Mouse (Mus musculus) cerebellum, adult 2 months (tissue): ENCODE data around the gene Slc12a7.

Experiments used
- CTCF ChIP-seq: fragments of 200-500 bp; IDR thresholded peaks from 2 replicates; pipeline ENCODE4 v1.5.1; 2011; ENCODE audit warnings: low read depth, mild to moderate bottlenecking, control low read depth, low read length, moderate library complexity, borderline replicate concordance; ENCODE audit not compliant: insufficient read depth
- POLR2A ChIP-seq: fragments of 200-500 bp; IDR thresholded peaks from 2 replicates; pipeline ENCODE4 v1.6.1; 2011; ENCODE audit warnings: low read length, control low read depth, borderline replicate concordance; ENCODE audit not compliant: insufficient read depth

GRCm38 (mm10) chr13:73688934-73689333 is 44.0 kb upstream of the Slc12a7 start:
- TF ChIP-seq POLR2A (no peak), CTCF (no peak)
